Mouse (Mus musculus): ENCODE measurements at regions not wholly inside any gene's neighbourhood (a gene's known extent, or its start where the extent isn't known, plus 50 kb on each side); places are given as distances from the start of the nearest gene placed in this dataset.

- DNase-seq (ENCODE audit: low read depth, low spot score) = no peak
These were observed 63.1 kb upstream of the Cep295 start for GRCm38 (mm10) chr9:15420677-15421076.

DNA sequence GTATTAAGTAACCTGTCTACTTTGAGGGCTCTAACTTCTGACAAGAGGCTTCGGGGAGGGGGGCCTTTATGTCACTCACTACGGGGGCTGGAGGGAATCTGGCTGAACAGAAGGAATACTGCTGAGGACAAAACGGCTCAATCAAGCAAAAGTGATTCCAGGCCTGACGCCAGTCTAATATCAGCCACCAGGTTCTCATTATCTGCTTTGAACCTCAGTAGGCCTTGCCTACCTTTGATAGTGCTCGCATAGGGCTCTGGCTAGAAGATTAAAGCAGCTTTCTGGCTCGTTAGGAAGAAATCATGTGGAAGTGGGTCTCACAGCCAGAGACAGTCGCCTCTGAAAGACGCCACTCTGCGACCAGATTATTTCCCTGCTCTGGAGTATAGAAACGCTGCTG is 64.3 kb upstream of the Cep295 start:
- no peak for DNase-seq (ENCODE audit: low read depth, low spot score)

DNA sequence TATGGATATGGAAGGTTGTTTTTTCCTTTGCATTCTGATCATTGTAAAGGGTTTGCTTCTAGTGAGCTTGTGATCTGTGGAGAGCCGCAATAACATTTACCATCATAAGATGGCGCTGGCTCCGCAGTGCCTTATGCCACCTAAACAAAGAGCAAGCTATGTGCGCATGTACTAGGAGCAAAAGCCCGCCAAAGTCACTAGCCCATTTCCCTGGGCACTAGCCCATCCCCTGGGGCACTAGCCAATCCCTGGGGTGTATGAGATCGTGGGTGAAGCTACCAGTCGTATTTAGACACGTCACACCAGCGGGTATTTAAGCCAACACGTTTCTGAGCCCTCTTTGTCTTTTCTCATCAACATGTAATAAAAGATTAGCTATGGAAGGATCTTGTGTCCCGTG is 59.0 kb upstream of the Smco4 start:
- DNase-seq (ENCODE audit: low read depth, low spot score) = peak; percentile 87

GRCm38 (mm10) chr9:15439319-15439980 is 53.8 kb upstream of the Smco4 start:
- DNase-seq (ENCODE audit: low read depth, low spot score) = no peak

DNA sequence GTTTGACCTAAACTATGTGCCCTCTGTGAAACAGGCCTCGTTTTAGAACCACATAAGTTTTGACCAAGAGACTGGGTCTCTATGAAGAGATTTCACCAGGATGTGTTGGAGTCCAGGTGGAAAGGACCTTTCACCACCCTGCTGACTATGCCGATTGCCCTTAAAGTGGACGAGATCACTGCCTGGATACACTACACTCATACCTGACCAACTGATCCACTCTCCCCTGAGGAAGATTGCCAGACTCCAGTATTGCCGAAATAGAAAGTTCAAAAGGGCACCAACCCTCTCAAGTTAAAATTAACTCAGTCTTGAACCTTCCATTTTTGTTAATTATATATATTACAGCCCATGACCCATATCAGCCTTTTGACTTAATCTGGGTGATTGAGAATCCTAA is 51.1 kb upstream of the Smco4 start:
- no peak for DNase-seq (ENCODE audit: low read depth, low spot score)

Data from R1 (cell line).